Mouse (Mus musculus) liver, embryonic 14.5 days (tissue): ENCODE data around the gene Cfap77. TPM values are rescaled to one million over a fixed set of nuclear protein-coding genes. Genes with fewer than 3 reads are reported as not detected.

Source experiments
- ATAC-seq: fragments of 200-750 bp; cut with Nextera tagmentation; 2 replicates; pipeline ENCODE4 v1.8.0; 2017; ENCODE audit warnings: moderate number of reproducible peaks, mild to moderate bottlenecking, moderate library complexity; ENCODE audit not compliant: insufficient read depth
- DNase-seq, 3 experiments: peaks; one replicate each; pipeline ENCODE4 v3.0.0-alpha.2; 2012 to 2013; ENCODE audit warnings: low read depth in 3 of 3, low spot score in 3 of 3
- H3K27ac ChIP-seq: fragments of 300-500 bp; sonication (generic); 2 replicates; pipeline ENCODE4 v1.5.1; 2014; ENCODE audit warnings: moderate library complexity, mild to moderate bottlenecking, control low read depth, inconsistent platforms
- H3K27me3 ChIP-seq: fragments of 300-500 bp; sonication (generic); 2 replicates; pipeline ENCODE4 v1.6.1; 2014; ENCODE audit warnings: mild to moderate bottlenecking, low read length, moderate library complexity; ENCODE audit not compliant: control insufficient read depth, insufficient read depth
- H3K36me3 ChIP-seq: fragments of 300-500 bp; sonication (generic); replicated peaks from 2 replicates; pipeline ENCODE4 v1.6.1; 2014; ENCODE audit warnings: low read depth; ENCODE audit not compliant: control insufficient read depth, insufficient read depth
- H3K4me1 ChIP-seq, 2 experiments: fragments of 200-500 bp in 1 of 2; fragments of 300-500 bp in 1 of 2; sonication (generic) in 1 of 2; replicated peaks; 2 replicates each; pipeline ENCODE4 v1.6.1; 2012 to 2014; ENCODE audit warnings: antibody characterized with exemption in 1 of 2, inconsistent platforms in 1 of 2, low read length in 1 of 2; ENCODE audit not compliant: control insufficient read depth in 2 of 2, insufficient read depth in 2 of 2
- H3K4me2 ChIP-seq: fragments of 300-500 bp; sonication (generic); 2 replicates; pipeline ENCODE4 v1.6.1; 2014; ENCODE audit warnings: low read depth, mild to moderate bottlenecking, control low read depth, moderate library complexity
- H3K4me3 ChIP-seq, 2 experiments: fragments of 200-500 bp in 1 of 2; fragments of 300-500 bp in 1 of 2; sonication (generic) in 1 of 2; 2 replicates each; pipeline ENCODE4 v1.5.1; 2012 to 2014; ENCODE audit warnings: low read depth in 2 of 2, low read length in 2 of 2, mild to moderate bottlenecking in 2 of 2, control low read depth in 1 of 2, inconsistent platforms in 1 of 2, moderate library complexity in 1 of 2; ENCODE audit not compliant: insufficient read depth in 1 of 2
- H3K9ac ChIP-seq: fragments of 300-500 bp; sonication (generic); replicated peaks from 2 replicates; pipeline ENCODE4 v1.6.1; 2014; ENCODE audit warnings: mild to moderate bottlenecking, control low read depth, moderate library complexity
- H3K9me3 ChIP-seq: fragments of 300-500 bp; sonication (generic); 2 replicates; pipeline ENCODE4 v1.6.1; 2016; ENCODE audit warnings: low read length, mixed read lengths; ENCODE audit not compliant: control insufficient read depth
- CTCF ChIP-seq: IDR thresholded peaks from 2 replicates; pipeline ENCODE4 v1.5.1; 2016; ENCODE audit warnings: antibody characterized with exemption, low read depth, control low read depth
- EP300 ChIP-seq: IDR thresholded peaks from 2 replicates; pipeline ENCODE4 v1.6.1; 2016; ENCODE audit warnings: antibody characterized with exemption, low read depth
- WGBS: fragments of 180-500 bp; shearing (Covaris S2); extraction: QIAGEN DNeasy Blood & Tissue Kit; methylation state at CpG from one replicate; pipeline ENCODE4 v1.1.7; 2014; ENCODE audit not compliant: insufficient replicate concordance; 5-methylcytosine and 5-hydroxymethylcytosine counted together
- polyA plus RNA-seq, 2 experiments: library from polyadenylated mRNA; depleted of rRNA in 1 of 2; stranded (reverse) in 1 of 2; unstranded in 1 of 2; fragments of >200 nt; fragmentation: Nextera tagmentation in 1 of 2; extraction: Ambion mirVana in 1 of 2; gene quantifications; 2 replicates each; pipeline versions ENCODE4 v1.2.1 to v1.2.3; 2012 to 2014

The Cfap77 gene
- polyA plus RNA-seq, 2 experiments, result 0.16 TPM; not detected in 1

DNA sequence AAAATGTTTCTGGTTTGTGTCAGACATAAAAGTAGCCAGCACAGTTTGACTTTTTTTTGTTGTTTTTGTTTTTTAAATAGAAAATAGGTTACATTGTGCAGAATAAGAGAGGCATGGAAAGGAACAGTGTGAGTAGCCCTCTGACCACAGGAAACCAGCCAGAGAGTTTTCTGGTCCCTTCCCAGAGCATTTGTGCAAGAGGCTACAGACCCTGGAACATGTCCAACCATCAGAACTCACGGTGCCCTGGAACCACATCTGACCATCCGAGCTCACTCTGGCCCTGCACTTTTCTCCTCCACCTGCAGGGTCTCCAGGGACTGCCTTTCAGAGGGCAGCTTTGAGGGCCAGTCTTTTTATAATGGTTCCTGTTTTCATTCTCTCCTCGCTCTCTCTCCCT is 27.1 kb upstream of the Cfap77 start:
- no peak for ATAC-seq
- Histone ChIP-seq H3K36me3 (peaks cover 47% of the 10 kb centered on the region), H3K27me3 (no peaks in the 10 kb centered on the region), H3K9ac (no peak overlapping the region), H3K4me2 (no peak overlapping the region), H3K9me3 (no peaks in the 10 kb centered on the region), H3K27ac (no peak overlapping the region), H3K4me1 (no peaks in the 10 kb centered on the region), H3K4me3 (no peak overlapping the region)
- 73% methylated on average over 3 of the region's 3 CpGs for WGBS
- DNase-seq, result no peak
- no peak for TF ChIP-seq CTCF
- TF ChIP-seq EP300, result no peak

DNA sequence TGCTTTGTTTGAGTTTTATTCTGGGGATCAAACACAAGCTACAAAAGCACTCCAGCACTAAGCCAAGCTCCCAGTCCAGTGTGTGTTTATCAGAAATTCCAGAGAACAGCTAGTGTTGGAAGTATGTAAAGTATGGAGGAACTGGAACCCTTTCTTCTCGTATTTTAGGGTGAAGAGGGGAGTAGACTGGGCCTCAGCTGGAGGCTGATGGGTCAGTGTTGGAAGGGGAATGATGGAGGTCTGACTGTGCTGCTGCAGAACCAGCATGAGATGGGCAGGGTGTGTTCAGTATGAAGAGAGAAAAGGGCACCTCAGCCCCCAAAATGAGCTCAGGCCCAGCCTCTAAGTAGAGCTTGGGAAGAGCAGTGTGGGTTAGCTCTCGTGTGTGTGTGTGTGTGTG is 21.4 kb upstream of the Cfap77 start:
- peaks cover 55% of the 10 kb centered on the region for H3K36me3 ChIP-seq
- no peak for ATAC-seq
- no peak overlapping the region for H3K9ac ChIP-seq

GRCm38 (mm10) chr2:29075331-29076070 is 20.6 kb upstream of the Cfap77 start:
- H3K36me3 ChIP-seq, result peaks cover 56% of the 10 kb centered on the region

More for the DNA sequence above, 21.4 kb upstream of the Cfap77 start:
- H3K4me1 ChIP-seq, result no peaks in the 10 kb centered on the region
- no peak for DNase-seq
- no peaks in the 10 kb centered on the region for H3K9me3 ChIP-seq
- no peaks in the 10 kb centered on the region for H3K27me3 ChIP-seq
- WGBS, result 58% methylated on average over 2 of the region's 2 CpGs
- H3K27ac ChIP-seq, result no peak overlapping the region
- TF ChIP-seq EP300, result no peak
- TF ChIP-seq CTCF, result no peak
- no peak overlapping the region for H3K4me3 ChIP-seq
- H3K4me2 ChIP-seq, result no peak overlapping the region

GRCm38 (mm10) chr2:29074676-29075075 is 19.8 kb upstream of the Cfap77 start:
- DNase-seq (no peak), ATAC-seq (no peak)
- no peak for TF ChIP-seq EP300
- no peak for TF ChIP-seq CTCF
- 77% methylated on average over 7 of the region's 7 CpGs for WGBS
- Histone ChIP-seq H3K36me3 (peaks cover 51% of the 10 kb centered on the region), H3K9me3 (no peaks in the 10 kb centered on the region), H3K27ac (no peak overlapping the region), H3K4me3 (no peak overlapping the region), H3K9ac (no peak overlapping the region), H3K4me2 (no peak overlapping the region), H3K27me3 (no peaks in the 10 kb centered on the region), H3K4me1 (no peaks in the 10 kb centered on the region)

More at GRCm38 (mm10) chr2:29075331-29076070, 20.6 kb upstream of the Cfap77 start:
- Histone ChIP-seq H3K27me3 (no peaks in the 10 kb centered on the region), H3K4me2 (no peak overlapping the region), H3K4me3 (no peak overlapping the region), H3K27ac (no peak overlapping the region), H3K9me3 (no peaks in the 10 kb centered on the region), H3K4me1 (no peaks in the 10 kb centered on the region), H3K9ac (no peak overlapping the region)
- ATAC-seq (no peak), DNase-seq (no peak)
- no peak for TF ChIP-seq EP300
- 79% methylated on average over 11 of the region's 11 CpGs for WGBS

GRCm38 (mm10) chr2:29066410-29066809 is 11.5 kb upstream of the Cfap77 start:
- no peak overlapping the region for H3K9ac ChIP-seq
- H3K27me3 ChIP-seq, result no peaks in the 10 kb centered on the region
- 74% methylated on average over 7 of the region's 7 CpGs for WGBS
- DNase-seq (no peak), ATAC-seq (no peak)
- H3K4me3 ChIP-seq, result no peak overlapping the region
- no peak overlapping the region for H3K27ac ChIP-seq
- no peak overlapping the region for H3K4me2 ChIP-seq
- peaks cover 15% of the 10 kb centered on the region for H3K36me3 ChIP-seq
- no peaks in the 10 kb centered on the region for H3K9me3 ChIP-seq
- TF ChIP-seq CTCF, result peak; percentile 52
- no peak for TF ChIP-seq EP300
- H3K4me1 ChIP-seq, result peaks cover under 1 to 3% of the 10 kb centered on the region in 2 experiments; a peak in 3 of 4 replicates
